Comparison of ENCODE assay signal across 9 mouse cellular contexts in genomic region chr4:130784755-130785154, GRCm38 (mm10). TPM values are rescaled to one million over a fixed set of nuclear protein-coding genes. Genes with fewer than 3 reads are reported as not detected.
DNase-seq lines count a peak whose midpoint lies in the region; ATAC-seq and TF ChIP-seq lines count a peak whose summit lies in the region.
"Had no signal": no experiment of that assay in that cellular context is flagged by ENCODE, and none has a peak within 500 bp of the region (broad histone marks: within the 10 kb centered on the region; RNA-seq: fewer than 3 reads in every experiment).

No protein-coding gene starts in this region.

- peak overlapping the region; percentile 56; the same call in 1 of the 2 replicates for H3K27ac ChIP-seq in limb, embryonic 12.5 days

- peaks cover 33% of the 10 kb centered on the region for H3K4me1 ChIP-seq in E14TG2a.4 (replicated peaks; ENCODE audit: low read depth, low read length)
- H3K4me1 ChIP-seq in limb, embryonic 12.5 days (replicated peaks) = peaks cover 6% of the 10 kb centered on the region

- no peak for ATAC-seq in limb, embryonic 12.5 days (ENCODE audit: insufficient number of reproducible peaks, insufficient read depth, low FRiP score, low TSS enrichment, low read depth)
- ATAC-seq: Patski had no signal

- no peak overlapping the region for H3K9ac ChIP-seq in limb, embryonic 12.5 days (replicated peaks)

- peaks cover 41% of the 10 kb centered on the region for H3K36me3 ChIP-seq in E14TG2a.4 (ENCODE audit: insufficient read depth, low read length)
- peaks cover 24% of the 10 kb centered on the region for H3K36me3 ChIP-seq in limb, embryonic 12.5 days

- no peaks in the 10 kb centered on the region for H3K9me3 ChIP-seq in E14TG2a.4 (ENCODE audit: low read length)
- H3K9me3 ChIP-seq in limb, embryonic 12.5 days = no peaks in the 10 kb centered on the region

- 14% methylated on average over 4 of the region's 4 CpGs for WGBS in limb, embryonic 12.5 days

- H3K27me3 ChIP-seq in E14TG2a.4 (ENCODE audit: insufficient read depth, low read length) = no peaks in the 10 kb centered on the region
- H3K27me3 ChIP-seq in limb, embryonic 12.5 days = no peaks in the 10 kb centered on the region
- H3K27me3 ChIP-seq: Patski had no signal

- DNase-seq in adrenal gland, postnatal 36 days = peak; percentile 48 to 67
- DNase-seq in adrenal gland, postnatal 4 days (ENCODE audit: low spot score in 2 of 2) = no peak
- DNase-seq in layer of hippocampus, adult 11-12 months (ENCODE audit: low spot score) = peak; percentile 67
- no peak for DNase-seq in layer of hippocampus, postnatal 36 days
- peak; percentile 80 for DNase-seq in embryo, embryonic 10 days (ENCODE audit: low spot score)
- peak; percentile 36 for DNase-seq in skeletal muscle tissue, adult 2 months (ENCODE audit: low read depth, low spot score)

- no peak overlapping the region for H3K4me2 ChIP-seq in limb, embryonic 12.5 days

- peak; percentile 59 for TF ChIP-seq CTCF in E14TG2a.4 (conservative IDR thresholded peaks at IDR 0.05; ENCODE audit: low read length)

- no peak overlapping the region for H3K4me3 ChIP-seq in E14TG2a.4 (replicated peaks; ENCODE audit: low read length)
- H3K4me3 ChIP-seq in limb, embryonic 12.5 days (replicated peaks) = no peak overlapping the region

RNA-seq across cellular contexts. Expression of gene Sdc3, which starts 7.6 kb away (rescaled TPM):
- 100 to 1,000 TPM; 294 to 435 TPM for total RNA-seq in adrenal gland, postnatal 36 days (2021)
- 100 to 1,000 TPM; 230 to 243 TPM for total RNA-seq in adrenal gland, postnatal 4 days (2021)
- 100 to 1,000 TPM; 127 to 136 TPM for total RNA-seq in layer of hippocampus, postnatal 36 days (2021)
- polyA plus RNA-seq in limb, embryonic 12.5 days (2016; fragmentation: Nextera tagmentation; extraction: Ambion mirVana) = 30.6 and 42.1 TPM in 2 replicates

Comparison
In these comparisons a context has a peak if more than half of its experiments do, and no peak if none do; other contexts are left out.
1. DNase-seq: peak in adrenal gland, postnatal 36 days (2 of 2), layer of hippocampus, adult 11-12 months (single experiment), embryo, embryonic 10 days (single experiment) and skeletal muscle tissue, adult 2 months (single experiment); none in adrenal gland, postnatal 4 days (0 of 2) and layer of hippocampus, postnatal 36 days (0 of 2).